Mouse (Mus musculus): ENCODE measurements around the gene Psrc1.

Gene Psrc1

GRCm38 (mm10) chr3:108386186-108386585, 2.5 kb downstream of the Psrc1 start:
- DNase-seq (ENCODE audit: low read depth, low spot score) = no peak

- DNase-seq (ENCODE audit: low read depth, low spot score) = peak; percentile 94
These were observed 5.5 kb downstream of the Psrc1 start for GRCm38 (mm10) chr3:108389111-108389545.

- DNase-seq (ENCODE audit: low read depth, low spot score) = no peak
These were observed 8.7 kb downstream of the Psrc1 start for GRCm38 (mm10) chr3:108392299-108392698.

- DNase-seq (ENCODE audit: low read depth, low spot score) = no peak
These were observed 9.2 kb downstream of the Psrc1 start for GRCm38 (mm10) chr3:108392793-108393192.

- no peak for DNase-seq (ENCODE audit: low read depth, low spot score)
These were observed 14.6 kb downstream of the Psrc1 start for GRCm38 (mm10) chr3:108398281-108398680.

- DNase-seq (ENCODE audit: low read depth, low spot score) = no peak
These were observed 16.8 kb downstream of the Psrc1 start for GRCm38 (mm10) chr3:108400442-108400841.

GRCm38 (mm10) chr3:108401692-108402527, 18.3 kb downstream of the Psrc1 start:
- DNase-seq (ENCODE audit: low read depth, low spot score) = peak; percentile 77

- no peak for DNase-seq (ENCODE audit: low read depth, low spot score)
These were observed 18.9 kb downstream of the Psrc1 start for GRCm38 (mm10) chr3:108402528-108402920.

- DNase-seq (ENCODE audit: low read depth, low spot score) = no peak
These were observed 22.1 kb downstream of the Psrc1 start for GRCm38 (mm10) chr3:108405536-108406305.

- no peak for DNase-seq (ENCODE audit: low read depth, low spot score)
These were observed 22.8 kb downstream of the Psrc1 start for GRCm38 (mm10) chr3:108406306-108406885.

- DNase-seq (ENCODE audit: low read depth, low spot score) = no peak
These were observed 24.9 kb downstream of the Psrc1 start for GRCm38 (mm10) chr3:108408517-108409008.

- DNase-seq (ENCODE audit: low read depth, low spot score) = no peak
These were observed 26.2 kb downstream of the Psrc1 start for GRCm38 (mm10) chr3:108409656-108410358.

- no peak for DNase-seq (ENCODE audit: low read depth, low spot score)
These were observed 26.7 kb downstream of the Psrc1 start for GRCm38 (mm10) chr3:108410359-108410714.

- DNase-seq (ENCODE audit: low read depth, low spot score) = no peak
These were observed 27.6 kb downstream of the Psrc1 start for GRCm38 (mm10) chr3:108411026-108411753.

GRCm38 (mm10) chr3:108411754-108412121, 28.1 kb downstream of the Psrc1 start:
- no peak for DNase-seq (ENCODE audit: low read depth, low spot score)

- DNase-seq (ENCODE audit: low read depth, low spot score) = no peak
These were observed 30.2 kb downstream of the Psrc1 start for GRCm38 (mm10) chr3:108413634-108414360.

- no peak for DNase-seq (ENCODE audit: low read depth, low spot score)
These were observed 31.5 kb downstream of the Psrc1 start, which contains the start of gene Celsr2 for GRCm38 (mm10) chr3:108414857-108415830. Gene Celsr2 (minus strand): TSS chr3:108415552.

- peak; percentile 75 for DNase-seq (ENCODE audit: low read depth, low spot score)
These were observed 32.2 kb downstream of the Psrc1 start for GRCm38 (mm10) chr3:108415831-108416223.

GRCm38 (mm10) chr3:108423006-108423405, 39.4 kb downstream of the Psrc1 start:
- DNase-seq (ENCODE audit: low read depth, low spot score) = no peak
